Mouse (Mus musculus) E14TG2a.4 (cell line): ENCODE measurements around the gene Epha6.

Experiments
- CTCF ChIP-seq: conservative IDR thresholded peaks from 2 replicates; pipeline ENCODE4 v1.5.1; 2014; ENCODE audit warnings: low read length
- NANOG ChIP-seq: IDR thresholded peaks from 2 replicates; pipeline ENCODE4 v1.6.1; 2014; ENCODE audit warnings: borderline replicate concordance, low read length, mixed read lengths
- POU5F1 ChIP-seq: IDR thresholded peaks from 2 replicates; pipeline ENCODE4 v1.6.1; 2014; ENCODE audit warnings: low read length, borderline replicate concordance

DNA sequence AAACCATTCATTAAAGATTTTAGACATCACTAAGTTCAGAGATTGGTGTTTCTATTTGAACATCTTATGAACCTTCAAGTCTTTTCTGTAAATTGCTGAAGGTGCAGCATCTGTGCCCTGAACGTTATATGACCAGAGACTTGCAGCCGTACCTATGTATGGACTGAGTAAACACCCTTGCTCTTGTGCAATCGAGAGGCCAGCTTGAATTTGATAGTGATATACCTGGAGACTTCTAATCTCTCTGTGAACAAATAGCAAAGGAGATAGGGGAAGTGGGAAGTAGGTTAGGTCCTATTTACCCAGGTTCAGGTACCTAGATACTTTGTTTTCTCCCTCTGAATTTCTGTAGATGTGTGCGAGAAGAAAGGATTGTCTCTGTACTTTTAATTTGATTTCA, 854.4 kb downstream of the Epha6 start:
- TF ChIP-seq CTCF (no peak), POU5F1 (no peak), NANOG (no peak)
